Mouse (Mus musculus): ENCODE results near the gene Csde1. TPM values are rescaled to one million over a fixed set of nuclear protein-coding genes. Genes with fewer than 3 reads are reported as not detected.

Gene Csde1
- polyA plus RNA-seq, 2 experiments, result 28.5 to 116 TPM

- no peaks in the 10 kb centered on the region for H3K27me3 ChIP-seq (ENCODE audit: control insufficient read depth, insufficient read depth, low read length)
- DNase-seq (ENCODE audit: low read depth in 3 of 3, low spot score in 3 of 3), result no peak
- H3K36me3 ChIP-seq (replicated peaks; ENCODE audit: control insufficient read depth, insufficient read depth, low read depth), result no peaks in the 10 kb centered on the region
- no peaks in the 10 kb centered on the region for H3K9me3 ChIP-seq (ENCODE audit: control insufficient read depth, low read length)
- H3K4me1 ChIP-seq (replicated peaks; ENCODE audit: control insufficient read depth in 2 of 2, insufficient read depth in 2 of 2, low read length in 1 of 2), result no peaks in the 10 kb centered on the region
- no peak overlapping the region for H3K4me3 ChIP-seq (ENCODE audit: insufficient read depth in 1 of 2, low read depth in 2 of 2, low read length in 2 of 2)
- H3K9ac ChIP-seq (replicated peaks), result no peak overlapping the region
- TF ChIP-seq EP300 (IDR thresholded peaks at IDR 0.05; ENCODE audit: low read depth) (no peak), CTCF (IDR thresholded peaks at IDR 0.05; ENCODE audit: low read depth) (no peak)
- no peak overlapping the region for H3K4me2 ChIP-seq (ENCODE audit: low read depth)
- no peak overlapping the region for H3K27ac ChIP-seq
- ATAC-seq (ENCODE audit: insufficient read depth), result no peak
- WGBS (ENCODE audit: insufficient replicate concordance), result 71% methylated on average over 9 of the region's 9 CpGs
Measured at GRCm38 (mm10) chr3:103076476-103076875, 56.2 kb downstream of the Csde1 start.

GRCm38 (mm10) chr3:103079301-103079700 lies 59.1 kb downstream of the Csde1 start:
- 66% methylated on average over 9 of the region's 9 CpGs for WGBS (ENCODE audit: insufficient replicate concordance)
- DNase-seq (ENCODE audit: low read depth in 3 of 3, low spot score in 3 of 3) (no peak), ATAC-seq (ENCODE audit: insufficient read depth) (no peak)
- no peak overlapping the region for H3K4me2 ChIP-seq (ENCODE audit: low read depth)
- no peaks in the 10 kb centered on the region for H3K36me3 ChIP-seq (replicated peaks; ENCODE audit: control insufficient read depth, insufficient read depth, low read depth)
- TF ChIP-seq EP300 (IDR thresholded peaks at IDR 0.05; ENCODE audit: low read depth) (no peak), CTCF (IDR thresholded peaks at IDR 0.05; ENCODE audit: low read depth) (no peak)
- no peak overlapping the region for H3K4me3 ChIP-seq (ENCODE audit: insufficient read depth in 1 of 2, low read depth in 2 of 2, low read length in 2 of 2)
- H3K4me1 ChIP-seq (replicated peaks; ENCODE audit: control insufficient read depth in 2 of 2, insufficient read depth in 2 of 2, low read length in 1 of 2), result no peaks in the 10 kb centered on the region
- no peaks in the 10 kb centered on the region for H3K9me3 ChIP-seq (ENCODE audit: control insufficient read depth, low read length)
- H3K27me3 ChIP-seq (ENCODE audit: control insufficient read depth, insufficient read depth, low read length), result no peaks in the 10 kb centered on the region
- no peak overlapping the region for H3K27ac ChIP-seq
- no peak overlapping the region for H3K9ac ChIP-seq (replicated peaks)

- TF ChIP-seq CTCF (IDR thresholded peaks at IDR 0.05; ENCODE audit: low read depth) (no peak), EP300 (IDR thresholded peaks at IDR 0.05; ENCODE audit: low read depth) (no peak)
- 62% methylated on average over 11 of the region's 11 CpGs for WGBS (ENCODE audit: insufficient replicate concordance)
- H3K27ac ChIP-seq, result no peak overlapping the region
- H3K9me3 ChIP-seq (ENCODE audit: control insufficient read depth, low read length), result no peaks in the 10 kb centered on the region
- H3K4me1 ChIP-seq (replicated peaks; ENCODE audit: control insufficient read depth in 2 of 2, insufficient read depth in 2 of 2, low read length in 1 of 2), result no peaks in the 10 kb centered on the region
- no peaks in the 10 kb centered on the region for H3K36me3 ChIP-seq (replicated peaks; ENCODE audit: control insufficient read depth, insufficient read depth, low read depth)
- DNase-seq (ENCODE audit: low read depth in 3 of 3, low spot score in 3 of 3) (no peak), ATAC-seq (ENCODE audit: insufficient read depth) (no peak)
- H3K27me3 ChIP-seq (ENCODE audit: control insufficient read depth, insufficient read depth, low read length), result no peaks in the 10 kb centered on the region
- no peak overlapping the region for H3K4me2 ChIP-seq (ENCODE audit: low read depth)
- no peak overlapping the region for H3K4me3 ChIP-seq (ENCODE audit: insufficient read depth in 1 of 2, low read depth in 2 of 2, low read length in 2 of 2)
- H3K9ac ChIP-seq (replicated peaks), result no peak overlapping the region
Measured at GRCm38 (mm10) chr3:103081051-103081450, 60.8 kb downstream of the Csde1 start.

- H3K9ac ChIP-seq (replicated peaks), result no peak overlapping the region
- H3K4me1 ChIP-seq (replicated peaks; ENCODE audit: control insufficient read depth in 2 of 2, insufficient read depth in 2 of 2, low read length in 1 of 2), result no peaks in the 10 kb centered on the region
- no peak overlapping the region for H3K4me2 ChIP-seq (ENCODE audit: low read depth)
- ATAC-seq (ENCODE audit: insufficient read depth), result no peak
- no peak for TF ChIP-seq CTCF (IDR thresholded peaks at IDR 0.05; ENCODE audit: low read depth)
- TF ChIP-seq EP300 (IDR thresholded peaks at IDR 0.05; ENCODE audit: low read depth), result no peak
- no peak overlapping the region for H3K4me3 ChIP-seq (ENCODE audit: insufficient read depth in 1 of 2, low read depth in 2 of 2, low read length in 2 of 2)
- H3K27ac ChIP-seq, result no peak overlapping the region
- no peaks in the 10 kb centered on the region for H3K36me3 ChIP-seq (replicated peaks; ENCODE audit: control insufficient read depth, insufficient read depth, low read depth)
- H3K27me3 ChIP-seq (ENCODE audit: control insufficient read depth, insufficient read depth, low read length), result no peaks in the 10 kb centered on the region
- no peak for DNase-seq (ENCODE audit: low read depth in 3 of 3, low spot score in 3 of 3)
- H3K9me3 ChIP-seq (ENCODE audit: control insufficient read depth, low read length), result no peaks in the 10 kb centered on the region
- WGBS (ENCODE audit: insufficient replicate concordance), result 78% methylated on average over 17 of the region's 17 CpGs
Measured at GRCm38 (mm10) chr3:103081861-103082453, 61.7 kb downstream of the Csde1 start.

GRCm38 (mm10) chr3:103082761-103083160 lies 62.5 kb downstream of the Csde1 start:
- Histone ChIP-seq H3K9me3 (ENCODE audit: control insufficient read depth, low read length) (no peaks in the 10 kb centered on the region), H3K9ac (replicated peaks) (no peak overlapping the region), H3K36me3 (replicated peaks; ENCODE audit: control insufficient read depth, insufficient read depth, low read depth) (no peaks in the 10 kb centered on the region), H3K4me3 (ENCODE audit: insufficient read depth in 1 of 2, low read depth in 2 of 2, low read length in 2 of 2) (no peak overlapping the region), H3K27ac (no peak overlapping the region), H3K4me1 (replicated peaks; ENCODE audit: control insufficient read depth in 2 of 2, insufficient read depth in 2 of 2, low read length in 1 of 2) (no peaks in the 10 kb centered on the region), H3K27me3 (ENCODE audit: control insufficient read depth, insufficient read depth, low read length) (no peaks in the 10 kb centered on the region), H3K4me2 (ENCODE audit: low read depth) (no peak overlapping the region)
- DNase-seq (ENCODE audit: low read depth in 3 of 3, low spot score in 3 of 3) (no peak), ATAC-seq (ENCODE audit: insufficient read depth) (no peak)
- TF ChIP-seq CTCF (IDR thresholded peaks at IDR 0.05; ENCODE audit: low read depth) (no peak), EP300 (IDR thresholded peaks at IDR 0.05; ENCODE audit: low read depth) (no peak)
- 61% methylated on average over 5 of the region's 5 CpGs for WGBS (ENCODE audit: insufficient replicate concordance)
